ENCODE assay signal across 9 mouse cellular contexts in genomic region chr6:83779026-83779425, GRCm38 (mm10). TPM values are rescaled to one million over a fixed set of nuclear protein-coding genes. Genes with fewer than 3 reads are reported as not detected.
DNase-seq lines count a peak whose midpoint lies in the region; ATAC-seq lines count a peak whose summit lies in the region.
"Had no signal": no experiment of that assay in that cellular context is flagged by ENCODE, and none has a peak within 500 bp of the region (broad histone marks: within the 10 kb centered on the region; RNA-seq: fewer than 3 reads in every experiment).

No protein-coding gene starts in this region.

- 0 out of 2 replicates have a peak, but pooled peaks cover 5% of the 10 kb centered on the region for H3K4me1 ChIP-seq in hindbrain, embryonic 11.5 days (replicated peaks; ENCODE audit: control insufficient read depth, insufficient read depth, low read length)
- H3K4me1 ChIP-seq in hindbrain, embryonic 16.5 days (ENCODE audit: control insufficient read depth, insufficient read depth, low read depth, low read length): peaks cover 17% of the 10 kb centered on the region

- no peak overlapping the region for H3K27ac ChIP-seq in hindbrain, embryonic 11.5 days (ENCODE audit: low read depth, low read length)
- H3K27ac ChIP-seq in hindbrain, embryonic 16.5 days (ENCODE audit: low read depth, low read length): no peak overlapping the region
- H3K27ac ChIP-seq: limb, embryonic 15.5 days had no signal

- WGBS in hindbrain, embryonic 11.5 days: 5% methylated on average over 5 of the region's 5 CpGs
- WGBS in hindbrain, embryonic 16.5 days: 6% methylated on average over 5 of the region's 5 CpGs

- DNase-seq in hindbrain, embryonic 11.5 days (ENCODE audit: low spot score): peak; percentile 62
- DNase-seq in A20 (ENCODE audit: low read depth, low spot score) (peak; percentile 40), R1 (ENCODE audit: low read depth, low spot score) (peak; percentile 69)
- DNase-seq in cerebellum, postnatal 25 days: peak; percentile 55 to 70
- peak; percentile 67 for DNase-seq in kidney, adult 9 months
- DNase-seq in yolk sac, embryonic 10.5 days (ENCODE audit: low spot score): peak; percentile 16

- no peak overlapping the region for H3K9ac ChIP-seq in hindbrain, embryonic 11.5 days (ENCODE audit: low read depth, low read length)
- H3K9ac ChIP-seq in hindbrain, embryonic 16.5 days (ENCODE audit: low read depth, low read length): no peak overlapping the region
- H3K9ac ChIP-seq: limb, embryonic 15.5 days had no signal

- ATAC-seq in hindbrain, embryonic 11.5 days (ENCODE audit: low FRiP score): no peak
- ATAC-seq in hindbrain, embryonic 16.5 days: no peak
- ATAC-seq in megakaryocyte-erythroid progenitor cell, adult 5-6 weeks (replicated peaks; ENCODE audit: low FRiP score, low TSS enrichment, poor library complexity, severe bottlenecking): peak; percentile 43; the same call in 1 of the 2 replicates

- no peak overlapping the region for H3K4me2 ChIP-seq in hindbrain, embryonic 11.5 days (replicated peaks; ENCODE audit: low read depth, low read length)
- no peak overlapping the region for H3K4me2 ChIP-seq in hindbrain, embryonic 16.5 days (ENCODE audit: low read length)
- H3K4me2 ChIP-seq: limb, embryonic 15.5 days had no signal

- H3K27me3 ChIP-seq in hindbrain, embryonic 11.5 days (ENCODE audit: control insufficient read depth, insufficient read depth, low read length): no peaks in the 10 kb centered on the region
- H3K27me3 ChIP-seq in hindbrain, embryonic 16.5 days (replicated peaks; ENCODE audit: control insufficient read depth, insufficient read depth, low read length): no peaks in the 10 kb centered on the region
- H3K27me3 ChIP-seq: limb, embryonic 15.5 days had no signal

- no peaks in the 10 kb centered on the region for H3K9me3 ChIP-seq in hindbrain, embryonic 11.5 days (ENCODE audit: control insufficient read depth, low read length)
- no peaks in the 10 kb centered on the region for H3K9me3 ChIP-seq in hindbrain, embryonic 16.5 days (ENCODE audit: control insufficient read depth, low read length)
- H3K9me3 ChIP-seq: limb, embryonic 15.5 days had no signal

- H3K4me3 ChIP-seq in hindbrain, embryonic 11.5 days (ENCODE audit: low read depth, low read length): no peak overlapping the region
- no peak overlapping the region for H3K4me3 ChIP-seq in hindbrain, embryonic 16.5 days (ENCODE audit: low read length)
- H3K4me3 ChIP-seq: limb, embryonic 15.5 days had no signal

- H3K36me3 ChIP-seq in hindbrain, embryonic 11.5 days (ENCODE audit: control insufficient read depth, insufficient read depth, low read length): no peaks in the 10 kb centered on the region
- H3K36me3 ChIP-seq in hindbrain, embryonic 16.5 days (ENCODE audit: control insufficient read depth, insufficient read depth, low read length): no peaks in the 10 kb centered on the region
- H3K36me3 ChIP-seq: limb, embryonic 15.5 days had no signal

RNA-seq across cellular contexts. Expression of gene Tex261, which starts 3.4 kb away (rescaled TPM):
- 48.1 and 50.1 TPM in 2 replicates for polyA plus RNA-seq in hindbrain, embryonic 11.5 days (2014; fragmentation: Nextera tagmentation; extraction: Ambion mirVana)
- 63.1 and 70.0 TPM in 2 replicates for polyA plus RNA-seq in hindbrain, embryonic 16.5 days (2015; fragmentation: Nextera tagmentation; extraction: Ambion mirVana)
- 53.2 and 57.9 TPM in 2 replicates for total RNA-seq in megakaryocyte-erythroid progenitor cell, adult 5-6 weeks (2014; fragmentation: Nextera tagmentation)
- total RNA-seq in megakaryocyte-erythroid progenitor cell, adult 5-6 weeks (2017): 21.3 and 39.1 TPM in 2 replicates

RNA-seq across cellular contexts. Expression of gene Nagk, which starts 15.8 kb away (rescaled TPM):
- polyA plus RNA-seq in hindbrain, embryonic 11.5 days (2014; fragmentation: Nextera tagmentation; extraction: Ambion mirVana): 35.9 and 42.6 TPM in 2 replicates
- 115 and 123 TPM in 2 replicates for polyA plus RNA-seq in hindbrain, embryonic 16.5 days (2015; fragmentation: Nextera tagmentation; extraction: Ambion mirVana)
- total RNA-seq in megakaryocyte-erythroid progenitor cell, adult 5-6 weeks (2014; fragmentation: Nextera tagmentation): 3.5 and 10.2 TPM in 2 replicates
- 4.0 and 4.2 TPM in 2 replicates for total RNA-seq in megakaryocyte-erythroid progenitor cell, adult 5-6 weeks (2017)

RNA-seq across cellular contexts. Expression of gene Ankrd53, which starts 16.6 kb away (rescaled TPM):
- polyA plus RNA-seq in hindbrain, embryonic 11.5 days (2014; fragmentation: Nextera tagmentation; extraction: Ambion mirVana): 0.12 TPM in 1 of 2 replicates, not detected in the other
- polyA plus RNA-seq in hindbrain, embryonic 16.5 days (2015; fragmentation: Nextera tagmentation; extraction: Ambion mirVana): 0.30 TPM in 1 of 2 replicates, not detected in the other
- not detected in 2 replicates for total RNA-seq in megakaryocyte-erythroid progenitor cell, adult 5-6 weeks (2014; fragmentation: Nextera tagmentation)
- not detected in 2 replicates for total RNA-seq in megakaryocyte-erythroid progenitor cell, adult 5-6 weeks (2017)

RNA-seq across cellular contexts. Expression of gene Atp6v1b1, which starts 36.2 kb away (rescaled TPM):
- polyA plus RNA-seq in hindbrain, embryonic 11.5 days (2014; fragmentation: Nextera tagmentation; extraction: Ambion mirVana): 0.15 TPM in 1 of 2 replicates, not detected in the other
- 0.14 TPM in 1 of 2 replicates, not detected in the other for polyA plus RNA-seq in hindbrain, embryonic 16.5 days (2015; fragmentation: Nextera tagmentation; extraction: Ambion mirVana)
- total RNA-seq in megakaryocyte-erythroid progenitor cell, adult 5-6 weeks (2014; fragmentation: Nextera tagmentation): not detected in 2 replicates
- total RNA-seq in megakaryocyte-erythroid progenitor cell, adult 5-6 weeks (2017): not detected in 2 replicates
- polyA plus RNA-seq: limb, embryonic 15.5 days had no signal

RNA-seq across cellular contexts. Expression of gene Paip2b, which starts 52.5 kb away (rescaled TPM):
- 22.2 and 22.3 TPM in 2 replicates for polyA plus RNA-seq in hindbrain, embryonic 11.5 days (2014; fragmentation: Nextera tagmentation; extraction: Ambion mirVana)
- polyA plus RNA-seq in hindbrain, embryonic 16.5 days (2015; fragmentation: Nextera tagmentation; extraction: Ambion mirVana): 25.2 and 27.3 TPM in 2 replicates
- total RNA-seq in megakaryocyte-erythroid progenitor cell, adult 5-6 weeks (2014; fragmentation: Nextera tagmentation): 8.3 and 17.4 TPM in 2 replicates
- total RNA-seq in megakaryocyte-erythroid progenitor cell, adult 5-6 weeks (2017): 14.1 and 21.2 TPM in 2 replicates

Comparison
In these comparisons a context has a peak if more than half of its experiments do, and no peak if none do; other contexts are left out.
1. DNase-seq: peak in every context shown above with its lines; median percentile 69 in R1; 67 in kidney, adult 9 months; 62 in cerebellum, postnatal 25 days; 62 in hindbrain, embryonic 11.5 days; 40 in A20; 16 in yolk sac, embryonic 10.5 days.